Mouse (Mus musculus): ENCODE data around the gene N4bp3. TPM values are rescaled to one million over a fixed set of nuclear protein-coding genes. Genes with fewer than 3 reads are reported as not detected.

Gene N4bp3
- total and polyA plus RNA-seq, 3 experiments = 19.1 to 22.1 (median 21.2) TPM

GRCm38 (mm10) chr11:51609266-51609909 is 41.3 kb downstream of the N4bp3 start:
- Histone ChIP-seq H3K79me2 (replicated peaks; ENCODE audit: control insufficient read depth, extremely low read depth, insufficient read depth, poor library complexity, severe bottlenecking) (peaks cover 22% of the 10 kb centered on the region), H3K27ac (ENCODE audit: insufficient read depth, low read depth) (no peak overlapping the region), H3K4me1 (ENCODE audit: control insufficient read depth in 1 of 2, insufficient read depth in 2 of 2) (peaks cover 3 to 23% of the 10 kb centered on the region in 2 experiments), H3K4me2 (ENCODE audit: insufficient read depth, low read depth, poor library complexity, severe bottlenecking) (no peak overlapping the region; the same call in 1 of the 2 replicates), H3K9me3 (replicated peaks; ENCODE audit: low read length) (no peaks in the 10 kb centered on the region), H3K9ac (ENCODE audit: insufficient read depth, low read depth) (peak overlapping the region; percentile 21; the same call in 1 of the 2 replicates), H3K36me3 (replicated peaks in 1 of 2; ENCODE audit: control insufficient read depth in 1 of 2, insufficient read depth in 1 of 2, low read length in 1 of 2) (peaks cover 11 to 15% of the 10 kb centered on the region in 2 experiments), H3K4me3 (replicated peaks in 1 of 3; ENCODE audit: low read depth in 2 of 3, low read length in 2 of 3, poor library complexity in 1 of 3) (no peak overlapping the region), H3K27me3 (replicated peaks) (no peaks in the 10 kb centered on the region)
- dilution Hi-C loops (cut with MboI; ENCODE audit: extremely low pct_ligation_motif_present, extremely low pct_unique_long_range_greater_than_20kb, low sequenced_read_pairs) (no loop called here), in situ Hi-C loops (cut with MboI; ENCODE audit: low pct_ligation_motif_present, low pct_unique_long_range_greater_than_20kb, low sequenced_read_pairs) (no loop called here)
- TF ChIP-seq RCOR1 (conservative IDR thresholded peaks at IDR 0.05; ENCODE audit: low read depth, low read length) (no peak), MAFK (IDR thresholded peaks at IDR 0.05; ENCODE audit: insufficient replicate concordance, low read length) (no peak), GABPA (IDR thresholded peaks at IDR 0.05; ENCODE audit: insufficient replicate concordance, low read depth, low read length) (no peak), SIN3A (IDR thresholded peaks at IDR 0.05; ENCODE audit: low read length) (no peak), ZC3H11A (IDR thresholded peaks at IDR 0.05; ENCODE audit: low read depth, low read length) (no peak), POLR2AphosphoS2 (IDR thresholded peaks at IDR 0.05; ENCODE audit: low read depth, low read length) (no peak), HCFC1 (IDR thresholded peaks at IDR 0.05; ENCODE audit: low read depth, low read length) (no peak), MAZ (IDR thresholded peaks at IDR 0.05; ENCODE audit: low read depth, low read length) (no peak), EP300 (IDR thresholded peaks at IDR 0.05; ENCODE audit: low read length) (no peak), UBTF (IDR thresholded peaks at IDR 0.05; ENCODE audit: low read depth, low read length) (no peak), SMC3 (IDR thresholded peaks at IDR 0.05; ENCODE audit: low read depth, low read length) (no peak), USF1 (IDR thresholded peaks at IDR 0.05; ENCODE audit: low read depth, low read length) (no peak), RAD21 (IDR thresholded peaks at IDR 0.05; ENCODE audit: low read depth, low read length) (no peak), E2F4 (IDR thresholded peaks at IDR 0.05; ENCODE audit: insufficient replicate concordance, low read depth, low read length) (no peak), CHD2 (IDR thresholded peaks at IDR 0.05; ENCODE audit: low read length) (no peak), PAX5 (IDR thresholded peaks at IDR 0.05; ENCODE audit: low read length) (no peak), CHD1 (IDR thresholded peaks at IDR 0.05; ENCODE audit: low read depth, low read length) (no peak), USF2 (conservative IDR thresholded peaks at IDR 0.05; ENCODE audit: low read depth, low read length) (no peak)
- no peak for DNase-seq (ENCODE audit: extremely low read depth)

- Histone ChIP-seq H3K4me2 (ENCODE audit: insufficient read depth, low read depth, poor library complexity, severe bottlenecking) (peak overlapping the region; percentile 95), H3K4me1 (ENCODE audit: control insufficient read depth in 1 of 2, insufficient read depth in 2 of 2) (peaks cover 3 to 43% of the 10 kb centered on the region in 2 experiments), H3K79me2 (replicated peaks; ENCODE audit: control insufficient read depth, extremely low read depth, insufficient read depth, poor library complexity, severe bottlenecking) (peaks cover 44% of the 10 kb centered on the region), H3K27ac (ENCODE audit: insufficient read depth, low read depth) (peak overlapping the region; percentile 71), H3K36me3 (replicated peaks in 1 of 2; ENCODE audit: control insufficient read depth in 1 of 2, insufficient read depth in 1 of 2, low read length in 1 of 2) (peaks cover 31 to 37% of the 10 kb centered on the region in 2 experiments), H3K27me3 (replicated peaks) (no peaks in the 10 kb centered on the region), H3K9ac (ENCODE audit: insufficient read depth, low read depth) (peak overlapping the region; percentile 97), H3K9me3 (replicated peaks; ENCODE audit: low read length) (no peaks in the 10 kb centered on the region), H3K4me3 (replicated peaks in 1 of 3; ENCODE audit: low read depth in 2 of 3, low read length in 2 of 3, poor library complexity in 1 of 3) (peak overlapping the region; percentile 54 to 88 (median 71))
- TF ChIP-seq UBTF (IDR thresholded peaks at IDR 0.05; ENCODE audit: low read depth, low read length) = 0 out of 2 replicates have a peak, but pooled peaks have one; percentile 40
- TF ChIP-seq HCFC1 (IDR thresholded peaks at IDR 0.05; ENCODE audit: low read depth, low read length) = no peak
- in situ Hi-C loops (cut with MboI; ENCODE audit: low pct_ligation_motif_present, low pct_unique_long_range_greater_than_20kb, low sequenced_read_pairs) = no loop called here
- no peak for DNase-seq (ENCODE audit: extremely low read depth)
- dilution Hi-C loops (cut with MboI; ENCODE audit: extremely low pct_ligation_motif_present, extremely low pct_unique_long_range_greater_than_20kb, low sequenced_read_pairs) = no loop called here
These were observed 43.4 kb downstream of the N4bp3 start for GRCm38 (mm10) chr11:51607096-51607738.
